Mouse (Mus musculus) CH12.LX (cell line): ENCODE measurements at regions not wholly inside any gene's neighbourhood (a gene's known extent, or its start where the extent isn't known, plus 50 kb on each side); places are given as distances from the start of the nearest gene placed in this dataset.

ENCODE experiments used
- DNase-seq: peaks from one replicate; pipeline ENCODE4 v3.0.0-alpha.2; 2013; ENCODE audit errors: extremely low read depth
- H3K27ac ChIP-seq: 2 replicates; pipeline ENCODE4 v1.5.1; 2012; ENCODE audit warnings: low read depth, mild to moderate bottlenecking, control low read depth, moderate library complexity; ENCODE audit not compliant: insufficient read depth
- H3K27me3 ChIP-seq: replicated peaks from 2 replicates; pipeline ENCODE3; 2012; ENCODE audit warnings: inconsistent platforms
- H3K36me3 ChIP-seq, 2 experiments: replicated peaks in 1 of 2; 2 replicates each; pipeline versions ENCODE3 to v1.6.1; 2012; ENCODE audit warnings: inconsistent platforms in 1 of 2, low read length in 1 of 2, mild to moderate bottlenecking in 1 of 2, mixed read lengths in 1 of 2, moderate library complexity in 1 of 2; ENCODE audit not compliant: control insufficient read depth in 1 of 2, insufficient read depth in 1 of 2
- H3K4me1 ChIP-seq, 2 experiments: 2 replicates each; pipeline ENCODE4 v1.6.1; 2012; ENCODE audit warnings: inconsistent platforms in 1 of 2, moderate library complexity in 1 of 2; ENCODE audit not compliant: insufficient read depth in 2 of 2, control insufficient read depth in 1 of 2
- H3K4me2 ChIP-seq: 2 replicates; pipeline ENCODE4 v1.6.1; 2012; ENCODE audit warnings: low read depth, mild to moderate bottlenecking, control low read depth; ENCODE audit not compliant: poor library complexity, insufficient read depth, severe bottlenecking
- H3K4me3 ChIP-seq, 3 experiments: fragments of 150-350 bp in 1 of 3; sonication (generic) in 1 of 3; replicated peaks in 1 of 3; 2 replicates each; pipeline versions ENCODE3 to v1.5.1; 2011 to 2012; ENCODE audit warnings: low read depth in 2 of 3, low read length in 2 of 3, mild to moderate bottlenecking in 2 of 3, moderate library complexity in 2 of 3, control low read depth in 1 of 3, improper control_type of control experiment in 1 of 3, inconsistent platforms in 1 of 3, mixed read lengths in 1 of 3; ENCODE audit not compliant: poor library complexity in 1 of 3
- H3K79me2 ChIP-seq: replicated peaks from 2 replicates; pipeline ENCODE4 v1.6.1; 2012; ENCODE audit warnings: mild to moderate bottlenecking, moderate library complexity; ENCODE audit not compliant: control insufficient read depth, poor library complexity, insufficient read depth, severe bottlenecking; ENCODE audit errors: extremely low read depth
- H3K9ac ChIP-seq: 2 replicates; pipeline ENCODE4 v1.6.1; 2012; ENCODE audit warnings: low read depth, mild to moderate bottlenecking, control low read depth, moderate library complexity; ENCODE audit not compliant: insufficient read depth
- H3K9me3 ChIP-seq: replicated peaks from 2 replicates; pipeline ENCODE3; 2012; ENCODE audit warnings: low read length, inconsistent platforms, mixed read lengths
- BHLHE40 ChIP-seq: IDR thresholded peaks from 2 replicates; pipeline ENCODE4 v1.6.1; 2011; ENCODE audit warnings: mild to moderate bottlenecking, low read depth, low read length, improper control_type of control experiment
- CHD1 ChIP-seq: IDR thresholded peaks from 2 replicates; pipeline ENCODE4 v1.6.1; 2012; ENCODE audit warnings: low read depth, low read length, improper control_type of control experiment, inconsistent platforms
- CHD2 ChIP-seq: IDR thresholded peaks from 2 replicates; pipeline ENCODE4 v1.6.1; 2011; ENCODE audit warnings: low read length, improper control_type of control experiment
- CTCF ChIP-seq, 2 experiments: IDR thresholded peaks in 1 of 2; conservative IDR thresholded peaks in 1 of 2; 2 replicates each; pipeline ENCODE4 v1.5.1; 2011 to 2012; ENCODE audit warnings: low read depth in 2 of 2, low read length in 2 of 2, improper control_type of control experiment in 1 of 2, inconsistent platforms in 1 of 2, mild to moderate bottlenecking in 1 of 2, moderate library complexity in 1 of 2
- ELF1 ChIP-seq: IDR thresholded peaks from 2 replicates; pipeline ENCODE4 v1.6.1; 2014; ENCODE audit warnings: low read depth, mild to moderate bottlenecking, inconsistent platforms, low read length, improper control_type of control experiment
- ETS1 ChIP-seq: conservative IDR thresholded peaks from 2 replicates; pipeline ENCODE4 v1.6.1; 2012; ENCODE audit warnings: low read depth, mild to moderate bottlenecking, inconsistent platforms, low read length, improper control_type of control experiment, moderate library complexity
- HCFC1 ChIP-seq: IDR thresholded peaks from 2 replicates; pipeline ENCODE4 v1.6.1; 2012; ENCODE audit warnings: low read depth, mild to moderate bottlenecking, inconsistent platforms, low read length, improper control_type of control experiment
- IRF4 ChIP-seq: IDR thresholded peaks from 2 replicates; pipeline ENCODE4 v1.6.1; 2014; ENCODE audit warnings: low read depth, mild to moderate bottlenecking, inconsistent platforms, low read length, improper control_type of control experiment
- JUN ChIP-seq: IDR thresholded peaks from 2 replicates; pipeline ENCODE4 v1.6.1; 2011; ENCODE audit warnings: low read depth, mild to moderate bottlenecking, low read length, improper control_type of control experiment, moderate library complexity; ENCODE audit not compliant: insufficient read depth
- KAT2A ChIP-seq: IDR thresholded peaks from 2 replicates; pipeline ENCODE4 v1.6.1; 2012; ENCODE audit warnings: low read length, improper control_type of control experiment, inconsistent platforms; ENCODE audit not compliant: insufficient replicate concordance
- MAX ChIP-seq: IDR thresholded peaks from 2 replicates; pipeline ENCODE4 v1.6.1; 2011; ENCODE audit warnings: low read length, improper control_type of control experiment
- MXI1 ChIP-seq: IDR thresholded peaks from 2 replicates; pipeline ENCODE4 v1.6.1; 2011; ENCODE audit warnings: mild to moderate bottlenecking, low read depth, low read length, improper control_type of control experiment
- MYC ChIP-seq: IDR thresholded peaks from 2 replicates; pipeline ENCODE4 v1.6.1; 2011; ENCODE audit warnings: low read depth, mild to moderate bottlenecking, improper control_type of control experiment, low read length
- NELFE ChIP-seq: IDR thresholded peaks from 2 replicates; pipeline ENCODE4 v1.6.1; 2011; ENCODE audit warnings: low read depth, low read length, improper control_type of control experiment
- NRF1 ChIP-seq: IDR thresholded peaks from 2 replicates; pipeline ENCODE4 v1.6.1; 2014; ENCODE audit warnings: low read depth, mild to moderate bottlenecking, inconsistent platforms, low read length, improper control_type of control experiment, moderate library complexity
- PAX5 ChIP-seq: IDR thresholded peaks from 2 replicates; pipeline ENCODE4 v1.6.1; 2012; ENCODE audit warnings: low read length, inconsistent platforms, mixed read lengths
- POLR2A ChIP-seq: IDR thresholded peaks from 2 replicates; pipeline ENCODE4 v1.6.1; 2011; ENCODE audit warnings: low read depth, mild to moderate bottlenecking, improper control_type of control experiment, low read length
- POLR2AphosphoS2 ChIP-seq: IDR thresholded peaks from 2 replicates; pipeline ENCODE4 v1.6.1; 2011; ENCODE audit warnings: low read depth, low read length, improper control_type of control experiment
- RAD21 ChIP-seq: IDR thresholded peaks from 2 replicates; pipeline ENCODE4 v1.6.1; 2011; ENCODE audit warnings: low read depth, mild to moderate bottlenecking, low read length, improper control_type of control experiment, moderate library complexity
- RCOR1 ChIP-seq: conservative IDR thresholded peaks from 2 replicates; pipeline ENCODE4 v1.6.1; 2012; ENCODE audit warnings: low read depth, mild to moderate bottlenecking, inconsistent platforms, low read length, improper control_type of control experiment
- SMC3 ChIP-seq: IDR thresholded peaks from 2 replicates; pipeline ENCODE4 v1.6.1; 2011; ENCODE audit warnings: low read depth, low read length, improper control_type of control experiment
- TBP ChIP-seq: conservative IDR thresholded peaks from 2 replicates; pipeline ENCODE4 v1.6.1; 2011; ENCODE audit warnings: low read depth, low read length, improper control_type of control experiment
- TCF12 ChIP-seq: IDR thresholded peaks from 2 replicates; pipeline ENCODE4 v1.6.1; 2014; ENCODE audit warnings: low read depth, mild to moderate bottlenecking, inconsistent platforms, low read length, improper control_type of control experiment
- UBTF ChIP-seq: IDR thresholded peaks from 2 replicates; pipeline ENCODE4 v1.6.1; 2012; ENCODE audit warnings: low read depth, mild to moderate bottlenecking, inconsistent platforms, low read length, improper control_type of control experiment, moderate library complexity
- USF1 ChIP-seq: IDR thresholded peaks from 2 replicates; pipeline ENCODE4 v1.6.1; 2014; ENCODE audit warnings: low read depth, mild to moderate bottlenecking, inconsistent platforms, low read length, improper control_type of control experiment
- USF2 ChIP-seq: conservative IDR thresholded peaks from 2 replicates; pipeline ENCODE4 v1.6.1; 2011; ENCODE audit warnings: low read depth, low read length, improper control_type of control experiment
- ZKSCAN1 ChIP-seq: IDR thresholded peaks from 2 replicates; pipeline ENCODE4 v1.6.1; 2012; ENCODE audit warnings: low read depth, inconsistent platforms, low read length, improper control_type of control experiment, borderline replicate concordance
- ZMIZ1 ChIP-seq: IDR thresholded peaks from 2 replicates; pipeline ENCODE4 v1.6.1; 2012; ENCODE audit warnings: low read depth, mild to moderate bottlenecking, inconsistent platforms, low read length, improper control_type of control experiment
- ZNF384 ChIP-seq: IDR thresholded peaks from 2 replicates; pipeline ENCODE4 v1.6.1; 2012; ENCODE audit warnings: low read depth, low read length, improper control_type of control experiment, inconsistent platforms
- dilution Hi-C: fragments of 300-500 bp; cut with MboI; formaldehyde crosslinking; loops from 2 replicates; pipeline ENCODE4 v1.14.3; 2020; ENCODE audit warnings: low sequenced_read_pairs; ENCODE audit not compliant: extremely low pct_unique_long_range_greater_than_20kb, extremely low pct_ligation_motif_present
- in situ Hi-C: fragments of 300-500 bp; cut with MboI; formaldehyde crosslinking; loops from 3 replicates; pipeline ENCODE4 v1.14.3; 2019; ENCODE audit warnings: low sequenced_read_pairs, low pct_ligation_motif_present, low pct_unique_long_range_greater_than_20kb, mixed read lengths

DNA sequence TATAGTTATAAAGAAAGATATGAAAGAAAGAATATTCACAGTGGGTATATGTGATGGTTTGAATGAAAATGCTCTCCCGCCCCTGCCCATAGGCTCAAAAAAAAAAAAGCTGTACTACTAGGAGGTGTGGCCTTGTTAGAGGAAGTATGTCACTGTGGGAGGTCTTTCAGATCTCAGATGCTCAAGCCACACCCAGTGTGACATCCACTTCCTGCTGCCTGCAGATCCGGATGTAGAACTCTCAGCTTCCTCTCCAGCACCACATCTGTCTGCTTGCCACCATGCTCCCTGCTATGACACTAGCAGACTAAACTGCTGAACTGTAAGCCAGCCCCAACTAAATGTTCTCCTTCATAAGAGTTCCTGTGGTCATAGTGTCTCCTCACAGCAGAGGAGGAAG is 93.0 kb upstream of the Cnot2 start:
- Histone ChIP-seq H3K9ac (no peak overlapping the region), H3K27ac (no peak overlapping the region), H3K4me2 (no peak overlapping the region), H3K9me3 (peaks cover 8% of the 10 kb centered on the region), H3K4me1 (peaks cover 0 to 21% of the 10 kb centered on the region in 2 experiments; a peak in 1 of 4 replicates), H3K79me2 (no peaks in the 10 kb centered on the region), H3K27me3 (no peaks in the 10 kb centered on the region), H3K4me3 (peak overlapping the region; percentile 36 to 60 (median 45)), H3K36me3 (peaks cover 0 to 18% of the 10 kb centered on the region in 2 experiments)
- DNase-seq: peak; percentile 94
- in situ Hi-C loops: no loop called here
- dilution Hi-C loops: no loop called here
- TF ChIP-seq IRF4 (no peak), MXI1 (no peak), CTCF (conservative IDR thresholded peaks at IDR 0.05 in 1 of 2, IDR thresholded peaks at IDR 0.05 in 1 of 2; ENCODE audit: low read depth in 2 of 2, low read length in 2 of 2) (no peak), ELF1 (peak; percentile 63), NELFE (no peak), JUN (no peak), ZNF384 (peak; percentile 84), BHLHE40 (no peak), RAD21 (no peak), PAX5 (no peak), SMC3 (no peak), USF2 (no peak), TCF12 (no peak), TBP (peak; percentile 48; the same call in 1 of the 2 replicates), HCFC1 (peak; percentile 28), POLR2A (peak; percentile 63), RCOR1 (no peak)

DNA sequence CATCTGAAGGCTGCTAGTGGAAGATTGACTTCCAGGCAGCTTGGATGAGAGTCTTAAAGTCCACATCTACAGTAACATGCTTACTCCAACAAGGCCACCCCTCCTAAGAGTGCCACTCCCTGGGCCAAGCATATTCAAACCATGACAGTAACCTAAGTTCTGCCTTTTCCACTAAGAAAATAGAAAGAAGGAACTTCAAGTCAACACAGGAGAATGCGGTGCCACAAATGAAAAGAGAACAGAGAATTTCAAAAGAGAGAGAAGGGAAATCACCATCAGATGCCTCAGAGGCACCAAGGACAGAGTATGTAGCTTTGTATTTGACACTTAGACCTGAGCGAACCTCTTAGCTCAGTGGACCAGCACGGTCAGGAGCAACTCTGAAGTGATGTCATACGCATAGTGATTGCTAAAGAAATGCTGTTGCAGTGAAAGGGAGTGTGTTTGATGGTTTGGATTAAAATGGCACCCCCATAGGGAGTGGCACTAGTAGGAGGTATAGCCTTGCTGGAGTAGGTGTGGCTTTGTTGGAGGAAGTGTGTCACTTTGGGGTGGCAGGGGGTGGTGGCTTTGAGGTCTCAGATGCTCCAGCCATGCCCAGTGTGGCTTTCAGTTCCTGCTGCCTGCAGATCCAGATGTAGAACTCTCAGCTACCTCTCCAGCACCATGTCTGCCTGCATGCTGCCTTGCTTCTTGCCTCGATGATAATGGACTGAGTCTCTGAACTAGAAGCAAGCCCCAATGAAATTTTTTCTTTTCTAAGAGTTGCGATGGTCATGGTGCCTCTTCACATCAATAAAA is 77.1 kb upstream of the Cnot2 start:
- Histone ChIP-seq H3K9ac (no peak overlapping the region), H3K79me2 (no peaks in the 10 kb centered on the region), H3K27me3 (no peaks in the 10 kb centered on the region), H3K9me3 (peaks cover 12% of the 10 kb centered on the region), H3K27ac (peak overlapping the region; percentile 82), H3K4me2 (no peak overlapping the region; the same call in 1 of the 2 replicates), H3K36me3 (peaks cover 0 to 2% of the 10 kb centered on the region in 2 experiments), H3K4me1 (peaks cover 6 to 39% of the 10 kb centered on the region in 2 experiments), H3K4me3 (no peak overlapping the region)
- dilution Hi-C loops: no loop called here
- peak; percentile 89 for DNase-seq
- in situ Hi-C loops: no loop called here
- TF ChIP-seq USF1 (no peak), NRF1 (no peak), MAX (peak; percentile 69), ZNF384 (no peak), ELF1 (peak; percentile 5; the same call in 1 of the 2 replicates), CHD2 (0 out of 2 replicates have a peak, but pooled peaks have one; percentile 30), ETS1 (peak; percentile 32; the same call in 1 of the 2 replicates), POLR2AphosphoS2 (no peak), UBTF (no peak), NELFE (0 out of 2 replicates have a peak, but pooled peaks have one; percentile 19), USF2 (no peak), MYC (peak; percentile 45; the same call in 1 of the 2 replicates), POLR2A (no peak), CHD1 (no peak), RCOR1 (no peak), KAT2A (no peak), ZMIZ1 (no peak), JUN (no peak), IRF4 (peak; percentile 71), ZKSCAN1 (no peak), CTCF (conservative IDR thresholded peaks at IDR 0.05 in 1 of 2, IDR thresholded peaks at IDR 0.05 in 1 of 2; ENCODE audit: low read depth in 2 of 2, low read length in 2 of 2) (no peak), MXI1 (no peak), HCFC1 (no peak; the same call in 1 of the 2 replicates)
